Mouse (Mus musculus) kidney, adult 8-10 months (tissue): ENCODE results near the gene D930048N14Rik.
"Not testable (repeated sequence)": the region's sequence is repeated elsewhere in the genome, so short reads cannot be mapped to it uniquely, and the experiment has no call there.

Experiments used
- DNase-seq, 2 experiments: peaks; one replicate each; pipeline ENCODE4 v3.0.0; 2022

The D930048N14Rik gene

GRCm38 (mm10) chr11:51650691-51651515 lies at the start of gene D930048N14Rik, which contains the start of gene N4bp3:
Gene D930048N14Rik, plus strand, starts transcription at chr11:51650954.
Gene N4bp3, minus strand, starts transcription at chr11:51650842.
- DNase-seq, result peak; percentile 60 to 76

- no peak for DNase-seq
Observed at GRCm38 (mm10) chr11:51602253-51602652, 48.5 kb upstream of the D930048N14Rik start.

DNA sequence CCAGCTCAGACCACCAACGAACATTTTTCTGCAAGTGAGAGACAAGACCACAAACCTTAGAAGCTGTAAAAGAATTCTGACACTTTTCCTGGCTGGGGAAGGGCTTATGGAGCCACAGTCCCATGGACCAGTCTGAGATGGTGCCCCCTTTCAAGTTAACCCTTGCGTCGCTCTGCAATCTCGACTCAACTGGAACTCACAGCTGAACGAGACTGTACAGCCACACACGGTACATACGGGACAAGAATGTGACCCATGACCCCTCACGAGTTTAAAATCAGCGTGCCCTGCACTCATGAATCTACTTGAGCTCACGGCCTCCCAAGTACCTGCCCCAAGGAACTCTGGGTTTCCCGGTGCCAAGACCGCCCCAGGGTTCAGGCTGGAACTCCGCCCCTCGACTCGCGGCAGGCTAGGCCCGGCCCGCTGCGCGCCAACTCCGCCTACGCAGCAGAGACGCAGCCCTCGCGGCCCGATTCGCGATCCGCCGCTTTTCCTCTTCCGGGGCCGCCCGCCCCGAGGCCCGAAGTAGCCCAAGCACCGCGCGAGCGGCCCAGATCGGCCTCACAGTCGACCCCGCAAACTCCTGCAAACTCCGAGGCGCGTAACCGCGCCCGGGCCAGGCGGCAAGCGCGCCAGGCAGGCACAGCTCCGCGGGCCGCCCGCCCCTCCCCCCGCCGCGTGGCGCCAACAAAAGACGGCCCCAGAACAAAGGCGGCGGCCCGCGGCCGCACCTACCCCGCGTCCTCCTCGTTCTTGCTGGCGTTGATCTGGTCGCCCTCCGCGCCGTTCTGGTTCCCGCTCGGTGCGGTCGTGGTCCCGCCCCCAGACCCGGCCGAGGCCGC lies 44.9 kb upstream of the D930048N14Rik start:
- DNase-seq, result peak; percentile 94 to 95

DNA sequence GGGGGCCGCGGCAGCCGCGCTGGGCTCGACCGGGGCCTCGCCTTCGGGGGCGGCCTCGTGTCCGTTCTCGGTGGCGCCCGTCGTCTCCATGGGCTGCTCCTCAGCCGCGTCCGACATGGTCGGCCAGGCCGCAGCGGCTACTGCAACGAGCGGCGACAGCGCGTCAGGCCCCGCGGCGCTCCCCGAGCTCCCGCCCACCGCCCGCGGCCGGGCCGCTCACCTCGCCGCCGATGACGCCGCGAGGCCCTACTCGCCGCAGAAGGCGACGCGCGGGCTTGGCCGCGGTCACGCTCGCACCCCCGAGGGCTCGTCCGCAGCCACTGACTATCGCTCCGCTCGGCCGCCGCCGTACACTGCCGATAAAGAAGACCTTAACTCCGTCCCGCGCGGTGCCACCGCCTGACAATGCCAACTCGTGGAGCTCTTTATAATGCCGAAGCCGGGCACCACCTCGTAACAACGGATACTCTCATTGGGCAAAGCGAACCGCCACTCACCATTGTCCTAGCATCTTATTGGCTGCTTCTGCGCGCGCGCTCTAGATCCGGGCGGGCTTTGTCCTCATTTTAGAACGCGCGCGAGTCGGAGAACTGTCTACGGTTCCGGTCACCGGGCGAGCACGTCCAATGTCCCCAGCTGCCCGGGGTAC lies 44.2 kb upstream of the D930048N14Rik start, which contains the start of gene Hnrnpab:
Gene Hnrnpab, minus strand, starts transcription at position 401 of the 649 bp plus-strand sequence.
- DNase-seq, result peak; percentile 97 to 98

GRCm38 (mm10) chr11:51607096-51607738 lies 43.5 kb upstream of the D930048N14Rik start:
- DNase-seq, result no peak

- no peak for DNase-seq
Observed at GRCm38 (mm10) chr11:51609266-51609909, 41.4 kb upstream of the D930048N14Rik start.

- DNase-seq, result not testable (repeated sequence)
Observed at GRCm38 (mm10) chr11:51609940-51610339, 40.8 kb upstream of the D930048N14Rik start.

DNA sequence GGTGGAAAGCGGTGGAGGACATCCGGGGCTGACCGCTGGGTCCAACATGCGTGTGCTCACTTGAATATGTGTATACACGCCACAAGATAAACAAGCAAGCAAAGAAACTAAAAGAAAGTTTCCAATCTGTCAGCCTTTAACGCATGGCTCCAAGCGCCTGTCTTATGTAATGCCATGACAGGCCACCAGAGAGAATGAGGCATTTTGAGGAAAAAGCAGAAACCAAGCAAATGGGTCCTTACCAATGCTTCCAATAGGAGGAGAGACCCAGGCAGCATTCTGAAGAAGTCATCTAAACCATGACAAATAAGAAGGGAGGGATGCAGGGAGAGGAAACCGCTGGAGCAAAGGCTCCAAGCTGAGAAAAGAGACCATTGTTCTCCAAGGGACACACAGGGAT lies 36.5 kb upstream of the D930048N14Rik start:
- DNase-seq, result no peak

DNA sequence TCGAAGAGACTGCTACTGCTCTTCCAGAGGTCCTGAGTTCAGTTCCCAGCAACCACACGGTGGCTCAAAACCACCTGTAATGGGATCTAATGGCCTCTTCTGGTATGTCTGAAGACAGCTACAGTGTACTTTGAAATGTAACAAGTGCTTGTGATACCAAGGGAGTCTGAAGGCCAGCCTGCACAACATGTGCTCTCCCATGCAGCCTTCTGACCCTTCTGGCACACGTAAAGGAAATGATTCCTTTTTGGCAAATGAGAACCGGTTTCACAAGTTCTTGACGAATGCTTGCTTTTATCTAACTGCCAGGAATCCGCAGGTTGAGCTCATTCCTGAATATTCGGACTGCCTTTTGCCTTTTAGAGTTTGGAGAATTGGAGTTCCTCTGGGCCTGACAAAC lies 35.6 kb upstream of the D930048N14Rik start:
- DNase-seq, result peak in 1 of 2 experiments; percentile 53

DNA sequence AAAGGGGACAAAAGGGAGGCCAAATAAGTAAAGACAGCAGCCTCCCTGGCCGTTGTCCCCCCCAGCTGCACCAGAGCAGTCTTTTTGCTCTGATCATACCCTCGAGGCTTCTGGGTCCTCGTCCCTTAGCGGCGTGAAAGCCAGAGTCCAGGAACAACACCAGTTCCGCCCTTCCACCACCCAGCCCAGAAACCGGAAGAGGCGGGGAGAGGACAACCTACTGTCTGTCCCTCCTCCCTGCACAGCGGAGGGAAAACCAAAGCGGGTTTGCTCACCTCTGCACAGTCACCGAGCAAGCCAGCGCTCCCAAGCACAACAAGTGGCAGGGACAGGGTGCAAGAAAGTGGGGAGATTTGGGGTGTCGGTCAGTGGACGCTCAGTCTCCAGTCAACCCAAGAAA lies 35.2 kb upstream of the D930048N14Rik start:
- peak; percentile 79 to 80 for DNase-seq

- not testable (repeated sequence) for DNase-seq
Observed at GRCm38 (mm10) chr11:51616113-51616512, 34.6 kb upstream of the D930048N14Rik start.

GRCm38 (mm10) chr11:51617693-51618092 lies 33.1 kb upstream of the D930048N14Rik start:
- peak; percentile 67 to 83 for DNase-seq

DNA sequence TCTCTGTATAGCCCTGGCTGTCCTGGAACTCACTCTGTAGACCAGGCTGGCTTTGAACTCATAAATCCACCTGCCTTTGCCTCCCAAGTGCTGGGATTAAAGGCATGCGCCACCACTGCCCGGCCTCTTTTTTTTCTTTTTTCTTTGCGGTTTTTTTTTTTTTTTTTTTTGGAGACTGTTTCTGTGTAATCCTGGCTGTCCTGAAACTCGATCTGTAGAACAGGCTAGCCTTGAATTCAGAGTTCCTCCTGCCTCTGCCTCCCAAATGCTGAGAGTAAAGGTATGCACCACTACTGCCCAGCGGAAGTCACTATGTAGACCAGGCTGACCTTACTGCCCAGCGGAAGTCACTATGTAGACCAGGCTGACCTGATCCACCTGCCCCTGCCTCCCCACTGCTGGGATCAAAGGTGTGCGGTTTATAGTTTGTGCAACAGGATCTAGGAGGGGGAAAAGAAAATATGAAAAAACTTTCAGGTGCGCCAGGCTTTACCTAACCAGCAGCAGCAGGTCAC lies 31.8 kb upstream of the D930048N14Rik start:
- DNase-seq, result no peak

GRCm38 (mm10) chr11:51619409-51620060 lies 31.2 kb upstream of the D930048N14Rik start, which contains the start of gene Nhp2:
Gene Nhp2, plus strand, starts transcription at chr11:51619735.
- peak; percentile 99 to 100 for DNase-seq

DNA sequence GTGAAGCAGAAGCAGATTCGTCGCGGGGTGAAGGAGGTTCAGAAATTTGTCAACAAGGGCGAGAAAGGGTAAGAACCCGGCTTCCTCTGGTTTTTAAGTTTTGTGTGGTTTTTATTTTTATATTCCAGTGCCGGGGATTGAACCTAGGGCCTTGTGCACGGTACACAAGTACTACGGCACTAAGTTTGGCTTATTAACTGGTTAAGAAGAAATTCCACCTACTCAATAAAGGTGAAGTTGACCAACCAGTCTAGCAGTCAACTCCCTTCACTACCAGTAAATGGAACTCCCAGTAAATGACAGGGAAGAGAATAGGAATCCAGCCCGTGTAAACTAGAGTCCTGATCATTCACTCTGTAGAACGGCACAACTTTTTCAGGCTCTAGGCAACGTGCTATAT lies 30.7 kb upstream of the D930048N14Rik start:
- no peak for DNase-seq

- peak in 1 of 2 experiments; percentile 51 for DNase-seq
Observed at GRCm38 (mm10) chr11:51621776-51622175, 29.0 kb upstream of the D930048N14Rik start.

DNA sequence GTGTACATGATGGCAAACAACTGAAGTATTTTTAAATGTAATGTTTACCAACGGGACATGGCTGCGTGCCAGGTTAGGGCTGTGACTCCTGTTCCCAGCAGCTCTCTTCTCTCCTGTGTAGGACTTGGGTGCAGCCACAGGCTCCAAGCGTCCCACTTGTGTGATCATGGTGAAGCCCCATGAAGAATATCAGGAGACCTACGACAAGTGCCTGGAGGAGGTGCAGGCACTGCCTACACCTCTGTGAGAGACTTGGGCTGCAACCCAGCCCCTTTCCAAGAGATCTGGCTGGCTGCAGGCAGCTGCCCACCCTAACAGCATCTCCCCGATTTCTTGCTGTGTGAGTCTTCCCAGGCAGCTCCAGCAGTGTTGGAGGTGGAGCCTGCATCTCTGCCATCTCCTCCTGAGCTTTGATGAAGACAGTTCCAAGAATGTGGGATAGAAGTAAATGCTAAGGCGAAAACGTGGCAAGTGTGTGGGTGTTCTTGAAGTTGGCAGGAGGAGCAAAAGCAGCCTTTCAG lies 27.7 kb upstream of the D930048N14Rik start:
- DNase-seq, result no peak

DNA sequence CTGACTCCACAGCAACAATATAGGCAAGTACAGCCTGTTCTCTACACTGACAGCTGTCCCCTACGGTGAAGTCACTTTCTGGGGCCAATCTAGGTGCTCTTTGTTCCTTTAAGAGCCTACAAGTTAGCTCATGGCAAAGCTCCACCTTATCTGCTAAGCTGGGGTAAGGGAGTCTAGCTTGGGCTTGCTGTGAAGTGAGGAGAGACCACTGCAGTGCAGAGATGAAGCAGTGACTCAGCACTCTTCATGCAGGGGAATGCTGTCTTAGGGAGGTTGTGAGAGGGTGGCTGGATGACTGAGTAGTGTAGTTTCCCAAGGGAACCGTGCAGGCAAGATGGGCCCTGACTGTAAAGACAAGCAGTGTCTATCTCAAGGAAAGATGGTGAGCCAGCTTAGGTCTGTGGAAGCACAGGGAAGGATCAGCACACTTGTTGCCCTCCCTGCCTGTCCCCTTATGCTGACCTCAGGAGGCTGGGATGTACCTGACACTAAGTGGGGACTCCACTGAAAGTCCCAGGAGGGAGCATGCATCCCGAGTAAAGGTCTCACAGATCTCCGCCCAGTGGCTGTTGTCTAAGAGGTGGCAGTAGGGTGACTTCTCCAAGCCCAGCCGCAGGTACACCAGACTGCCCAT lies 25.4 kb upstream of the D930048N14Rik start:
- DNase-seq, result no peak

DNA sequence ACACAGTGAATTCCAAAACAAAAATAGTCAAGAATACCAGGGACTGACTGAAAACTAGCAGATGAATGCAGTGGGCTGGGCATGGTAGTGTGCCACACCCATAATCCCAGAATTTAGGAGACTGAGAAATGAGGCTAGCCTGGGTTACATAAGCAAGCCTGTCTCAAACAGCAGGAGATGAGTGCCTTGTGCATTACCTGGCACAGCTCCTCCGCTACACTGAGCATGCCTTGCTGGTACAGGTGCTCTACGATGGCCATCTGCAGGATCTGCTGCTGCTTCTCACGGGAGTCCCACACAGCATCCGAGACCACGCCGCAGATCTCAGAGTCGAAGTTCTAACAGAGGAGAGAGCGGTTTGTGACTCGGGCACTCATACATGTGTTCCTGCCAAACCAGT lies 23.3 kb upstream of the D930048N14Rik start:
- no peak for DNase-seq

- no peak for DNase-seq
Observed at GRCm38 (mm10) chr11:51627907-51628306, 22.8 kb upstream of the D930048N14Rik start.
